30 mouse cellular contexts compared by ENCODE assay signal in the genomic region with DNA sequence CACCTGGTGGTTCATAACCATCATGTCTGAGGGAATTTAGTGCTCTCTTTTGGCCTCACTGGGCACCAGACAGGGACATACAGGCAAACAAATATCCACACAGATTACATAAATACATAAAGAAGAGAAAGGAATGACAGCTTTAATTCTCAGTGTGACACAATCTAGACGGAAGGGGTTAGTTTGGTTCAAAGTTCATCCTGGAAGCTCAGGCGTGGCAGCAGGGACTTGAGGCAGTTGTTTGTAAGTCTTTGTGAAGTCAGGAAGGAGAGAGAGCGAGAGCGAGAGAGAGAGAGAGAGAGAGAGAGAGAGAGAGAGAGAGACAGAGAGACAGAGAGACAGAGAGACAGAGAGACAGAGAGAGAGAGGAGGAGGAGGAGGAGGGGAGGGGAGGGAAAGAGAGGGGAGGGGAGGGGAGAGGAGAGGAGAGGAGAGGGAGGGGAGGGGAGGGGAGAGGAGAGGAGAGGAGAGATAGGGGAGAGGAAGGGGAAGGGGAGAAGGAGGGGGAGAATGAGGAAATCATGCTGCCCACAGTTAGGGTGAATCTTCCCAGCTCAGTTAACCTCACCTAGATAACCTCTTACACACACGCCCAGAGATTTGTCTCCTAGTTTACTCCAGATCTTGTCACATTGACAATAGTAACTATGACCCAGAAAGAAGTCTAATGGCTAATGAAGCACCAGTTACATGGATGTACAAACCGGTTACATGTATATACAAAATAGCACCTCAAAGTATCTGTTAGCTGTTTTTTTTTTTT. TPM values are rescaled to one million over a fixed set of nuclear protein-coding genes. Genes with fewer than 3 reads are reported as not detected.
DNase-seq lines count a peak whose midpoint lies in the region; ATAC-seq and TF ChIP-seq lines count a peak whose summit lies in the region.
"Had no signal": no experiment of that assay in that cellular context is flagged by ENCODE, and none has a peak within 500 bp of the region (broad histone marks: within the 10 kb centered on the region; RNA-seq: fewer than 3 reads in every experiment).

No protein-coding gene starts in this region.

- no peaks in the 10 kb centered on the region; a peak in 1 of 4 replicates for H3K27me3 ChIP-seq in MEL (ENCODE audit: control insufficient read depth in 1 of 2, insufficient read depth in 2 of 2, low read length in 2 of 2)
- H3K27me3 ChIP-seq in intestine, postnatal 0 days (replicated peaks; ENCODE audit: control insufficient read depth, insufficient read depth, low read length): no peaks in the 10 kb centered on the region
- H3K27me3 ChIP-seq in forebrain, embryonic 16.5 days (replicated peaks; ENCODE audit: control insufficient read depth, insufficient read depth, low read length): no peaks in the 10 kb centered on the region
- H3K27me3 ChIP-seq: CH12.LX; embryonic facial prominence, embryonic 13.5 days; forebrain, embryonic 15.5 days; hindbrain, embryonic 15.5 days had no signal

- no peaks in the 10 kb centered on the region for H3K9me3 ChIP-seq in MEL (replicated peaks; ENCODE audit: insufficient read depth, low read length)
- H3K9me3 ChIP-seq in intestine, postnatal 0 days (ENCODE audit: control insufficient read depth): no peaks in the 10 kb centered on the region
- H3K9me3 ChIP-seq in forebrain, embryonic 16.5 days (ENCODE audit: control insufficient read depth, low read length): no peaks in the 10 kb centered on the region
- H3K9me3 ChIP-seq: embryonic facial prominence, embryonic 10.5 days; embryonic facial prominence, embryonic 13.5 days; forebrain, embryonic 12.5 days; forebrain, embryonic 15.5 days; heart, embryonic 13.5 days; hindbrain, embryonic 15.5 days had no signal

- no peak overlapping the region for H3K9ac ChIP-seq in MEL (ENCODE audit: control insufficient read depth, low read depth, low read length, poor library complexity, severe bottlenecking)
- no peak overlapping the region for H3K9ac ChIP-seq in intestine, postnatal 0 days (ENCODE audit: low read depth, low read length)
- H3K9ac ChIP-seq in forebrain, embryonic 16.5 days (replicated peaks; ENCODE audit: low read depth, low read length): no peak overlapping the region
- H3K9ac ChIP-seq: embryonic facial prominence, embryonic 13.5 days; forebrain, embryonic 12.5 days; forebrain, embryonic 15.5 days; heart, embryonic 13.5 days; hindbrain, embryonic 15.5 days had no signal

- no peak overlapping the region for H3K4me2 ChIP-seq in intestine, postnatal 0 days (replicated peaks; ENCODE audit: low read depth)
- H3K4me2 ChIP-seq in forebrain, embryonic 16.5 days (ENCODE audit: low read length): no peak overlapping the region
- H3K4me2 ChIP-seq: embryonic facial prominence, embryonic 13.5 days; forebrain, embryonic 12.5 days; forebrain, embryonic 15.5 days; heart, embryonic 13.5 days; hindbrain, embryonic 15.5 days had no signal

- TF ChIP-seq EP300 in MEL (IDR thresholded peaks at IDR 0.05; ENCODE audit: low read depth in 1 of 2, low read length in 2 of 2): peak in 1 of 2 experiments; percentile 26; a peak in 1 of 4 replicates

- no peaks in the 10 kb centered on the region for H3K36me3 ChIP-seq in MEL (ENCODE audit: control insufficient read depth in 1 of 2, insufficient read depth in 2 of 2, low read length in 2 of 2)
- no peaks in the 10 kb centered on the region for H3K36me3 ChIP-seq in intestine, postnatal 0 days (ENCODE audit: control insufficient read depth, insufficient read depth)
- H3K36me3 ChIP-seq in forebrain, embryonic 16.5 days (ENCODE audit: control insufficient read depth, insufficient read depth): no peaks in the 10 kb centered on the region
- H3K36me3 ChIP-seq: embryonic facial prominence, embryonic 10.5 days; embryonic facial prominence, embryonic 13.5 days; forebrain, embryonic 12.5 days; forebrain, embryonic 15.5 days; heart, embryonic 10.5 days; heart, embryonic 13.5 days; hindbrain, embryonic 15.5 days had no signal

- no peaks in the 10 kb centered on the region for H3K79me2 ChIP-seq in MEL (ENCODE audit: control insufficient read depth, insufficient read depth, low read length, poor library complexity)

- H3K27ac ChIP-seq in MEL (ENCODE audit: control insufficient read depth, low read depth, low read length): no peak overlapping the region
- H3K27ac ChIP-seq in intestine, postnatal 0 days (ENCODE audit: low read depth, low read length): no peak overlapping the region
- no peak overlapping the region for H3K27ac ChIP-seq in forebrain, embryonic 16.5 days (ENCODE audit: low read length)
- H3K27ac ChIP-seq: embryonic facial prominence, embryonic 10.5 days; embryonic facial prominence, embryonic 13.5 days; forebrain, embryonic 12.5 days; forebrain, embryonic 15.5 days; gastrocnemius, adult 2 months; heart, embryonic 10.5 days; heart, embryonic 13.5 days; hindbrain, embryonic 15.5 days had no signal

- no peak for TF ChIP-seq RAD21 in MEL (IDR thresholded peaks at IDR 0.05; ENCODE audit: low read depth, low read length)

- ATAC-seq in intestine, postnatal 0 days: peak; percentile 69
- ATAC-seq in forebrain, embryonic 16.5 days: no peak
- ATAC-seq: forebrain, embryonic 15.5 days; Patski had no signal

- 25% methylated on average over 6 of the region's 6 CpGs for WGBS in intestine, postnatal 0 days
- 83% methylated on average over 6 of the region's 6 CpGs for WGBS in forebrain, embryonic 16.5 days

- no peak for TF ChIP-seq CTCF in MEL (IDR thresholded peaks at IDR 0.05 in 2 of 3, conservative IDR thresholded peaks at IDR 0.05 in 1 of 3; ENCODE audit: control insufficient read depth in 1 of 3, insufficient read depth in 1 of 3, low read depth in 2 of 3, low read length in 3 of 3, poor library complexity in 1 of 3, severe bottlenecking in 1 of 3)
- TF ChIP-seq CTCF in intestine, postnatal 0 days (IDR thresholded peaks at IDR 0.05; ENCODE audit: low read depth): no peak

- no peak for TF ChIP-seq POLR2A in MEL (IDR thresholded peaks at IDR 0.05; ENCODE audit: control insufficient read depth in 1 of 2, insufficient read depth in 1 of 2, low read depth in 1 of 2, low read length in 2 of 2, poor library complexity in 1 of 2)

- peaks cover 0 to 11% of the 10 kb centered on the region in 2 experiments; a peak in 2 of 4 replicates for H3K4me1 ChIP-seq in MEL (ENCODE audit: control insufficient read depth in 1 of 2, insufficient read depth in 2 of 2, low read length in 2 of 2)
- H3K4me1 ChIP-seq in intestine, postnatal 0 days (replicated peaks; ENCODE audit: control insufficient read depth, insufficient read depth, low read length): no peaks in the 10 kb centered on the region
- H3K4me1 ChIP-seq in forebrain, embryonic 16.5 days (replicated peaks; ENCODE audit: control insufficient read depth, insufficient read depth, low read length): no peaks in the 10 kb centered on the region
- H3K4me1 ChIP-seq: embryonic facial prominence, embryonic 13.5 days; forebrain, embryonic 12.5 days; forebrain, embryonic 15.5 days; heart, embryonic 10.5 days; heart, embryonic 13.5 days; hindbrain, embryonic 15.5 days had no signal

- no peak overlapping the region for H3K4me3 ChIP-seq in MEL (ENCODE audit: control insufficient read depth in 1 of 2, insufficient read depth in 1 of 2, low read depth in 2 of 2, low read length in 2 of 2)
- H3K4me3 ChIP-seq in intestine, postnatal 0 days (ENCODE audit: low read depth, low read length): no peak overlapping the region
- H3K4me3 ChIP-seq in forebrain, embryonic 16.5 days (replicated peaks; ENCODE audit: low read length): no peak overlapping the region
- H3K4me3 ChIP-seq: embryonic facial prominence, embryonic 10.5 days; embryonic facial prominence, embryonic 13.5 days; erythroblast, embryonic 14.5 days; forebrain, embryonic 12.5 days; forebrain, embryonic 15.5 days; gastrocnemius, adult 2 months; heart, embryonic 10.5 days; heart, embryonic 13.5 days; hindbrain, embryonic 15.5 days had no signal

- DNase-seq in ES-CJ7 (ENCODE audit: low read depth, low spot score) (peak; percentile 59), MEL (ENCODE audit: low read depth, low spot score) (no peak)
- DNase-seq in spleen, adult 18-20 months: no peak
- no peak for DNase-seq in right cerebral cortex, postnatal 36 days (ENCODE audit: low spot score in 2 of 2)
- DNase-seq: adrenal gland, postnatal 10 days; adrenal gland, postnatal 36 days; B cell, adult 2 months; cerebellum, adult 11 months; cerebellum, adult 2 months; cerebellum, adult 9-11 months; cerebellum, postnatal 25 days; embryo, embryonic 11 days; gastrocnemius, adult 2 months; gastrocnemius, postnatal 14 days; heart, adult 18-20 months; heart, postnatal 14 days; heart, postnatal 4 days; kidney, adult 2 months had no signal

TF ChIP-seq in MEL, 35 proteins besides CTCF, POLR2A, EP300 and RAD21 (continues in another document):
- TF ChIP-seq MEF2A (IDR thresholded peaks at IDR 0.05; ENCODE audit: extremely low read depth, insufficient replicate concordance, low read depth, low read length, poor library complexity, severe bottlenecking) (no peak), POLR2AphosphoS5 (IDR thresholded peaks at IDR 0.05; ENCODE audit: borderline replicate concordance, low read depth, low read length) (no peak), USF1 (IDR thresholded peaks at IDR 0.05; ENCODE audit: low read depth, low read length) (no peak), MYC (IDR thresholded peaks at IDR 0.05; ENCODE audit: low read depth, low read length) (no peak), CHD2 (IDR thresholded peaks at IDR 0.05; ENCODE audit: low read length) (no peak), HCFC1 (IDR thresholded peaks at IDR 0.05; ENCODE audit: low read depth, low read length) (no peak), ZMIZ1 (IDR thresholded peaks at IDR 0.05; ENCODE audit: low read depth, low read length) (no peak), GATA1 (IDR thresholded peaks at IDR 0.05; ENCODE audit: low read depth, low read length) (0 out of 2 replicates have a peak, but pooled peaks have one; percentile 17), ELF1 (IDR thresholded peaks at IDR 0.05; ENCODE audit: low read depth, low read length) (no peak), MAX (IDR thresholded peaks at IDR 0.05; ENCODE audit: low read length) (no peak), USF2 (IDR thresholded peaks at IDR 0.05; ENCODE audit: borderline replicate concordance in 1 of 2, insufficient read depth in 1 of 2, low read depth in 1 of 2, low read length in 2 of 2) (no peak), MYB (IDR thresholded peaks at IDR 0.05; ENCODE audit: low read depth, low read length) (no peak), POLR2AphosphoS2 (IDR thresholded peaks at IDR 0.05; ENCODE audit: low read length) (no peak), CHD1 (IDR thresholded peaks at IDR 0.05; ENCODE audit: low read depth, low read length) (no peak), KAT2A (conservative IDR thresholded peaks at IDR 0.05; ENCODE audit: low read depth, low read length) (no peak), MXI1 (IDR thresholded peaks at IDR 0.05; ENCODE audit: low read depth, low read length) (no peak)

RNA-seq across cellular contexts. Expression of a gene that starts 5.9 kb away (rescaled TPM):
- total RNA-seq in MEL (2012; rRNA removed): 200 and 205 TPM in 2 replicates
- 100 to 1,000 TPM; 186 to 403 TPM for polyA plus RNA-seq in MEL (2012; ENCODE audit: insufficient read depth in 1 of 2, insufficient read length in 2 of 2, low read depth in 1 of 2, low replicate concordance in 2 of 2, missing spikeins in 1 of 2)
- 118 and 119 TPM in 2 replicates for polyA plus RNA-seq in intestine, postnatal 0 days (2015; fragmentation: Nextera tagmentation; extraction: Ambion mirVana)
- polyA plus RNA-seq in forebrain, embryonic 16.5 days (2015; fragmentation: Nextera tagmentation; extraction: Ambion mirVana): 243 and 253 TPM in 2 replicates
